Mouse (Mus musculus) R1 (cell line): Measurements from ENCODE around the gene Hcn2.

Experiments
- DNase-seq: peaks from one replicate; pipeline ENCODE4 v3.0.0-alpha.2; 2018; ENCODE audit warnings: low read depth, low spot score

The Hcn2 gene

GRCm38 (mm10) chr10:79773208-79773607 lies 56.8 kb downstream of the Hcn2 start:
- no peak for DNase-seq

GRCm38 (mm10) chr10:79774486-79775279 lies 58.2 kb downstream of the Hcn2 start:
- DNase-seq: peak; percentile 56

- no peak for DNase-seq
These were observed 60.7 kb downstream of the Hcn2 start, which contains the start of gene Fstl3 for GRCm38 (mm10) chr10:79777103-79777531. Fstl3 (plus strand) TSS chr10:79777272.

- DNase-seq: no peak
These were observed 61.6 kb downstream of the Hcn2 start for GRCm38 (mm10) chr10:79778006-79778405.

GRCm38 (mm10) chr10:79779193-79779592 lies 62.8 kb downstream of the Hcn2 start:
- DNase-seq: no peak

GRCm38 (mm10) chr10:79779784-79780663 lies 63.6 kb downstream of the Hcn2 start:
- peak; percentile 100 for DNase-seq

GRCm38 (mm10) chr10:79780664-79781015 lies 64.2 kb downstream of the Hcn2 start:
- peak; percentile 97 for DNase-seq

- DNase-seq: no peak
These were observed 64.7 kb downstream of the Hcn2 start for GRCm38 (mm10) chr10:79781139-79781538.

GRCm38 (mm10) chr10:79781956-79782355 lies 65.5 kb downstream of the Hcn2 start:
- DNase-seq: no peak

- peak; percentile 70 for DNase-seq
These were observed 66.6 kb downstream of the Hcn2 start for GRCm38 (mm10) chr10:79783050-79783449.

- DNase-seq: peak; percentile 82
These were observed 67.7 kb downstream of the Hcn2 start for GRCm38 (mm10) chr10:79783920-79784800.
